Mouse (Mus musculus) brain, embryonic 18.5 days (tissue): ENCODE data around the gene Elane.
"Not testable (repeated sequence)": the region's sequence is repeated elsewhere in the genome, so short reads cannot be mapped to it uniquely, and the experiment has no call there.

Experiments
- DNase-seq: peaks from one replicate; pipeline ENCODE4 v3.0.0-alpha.2; 2012; ENCODE audit warnings: low read depth, low spot score

Gene Elane

DNA sequence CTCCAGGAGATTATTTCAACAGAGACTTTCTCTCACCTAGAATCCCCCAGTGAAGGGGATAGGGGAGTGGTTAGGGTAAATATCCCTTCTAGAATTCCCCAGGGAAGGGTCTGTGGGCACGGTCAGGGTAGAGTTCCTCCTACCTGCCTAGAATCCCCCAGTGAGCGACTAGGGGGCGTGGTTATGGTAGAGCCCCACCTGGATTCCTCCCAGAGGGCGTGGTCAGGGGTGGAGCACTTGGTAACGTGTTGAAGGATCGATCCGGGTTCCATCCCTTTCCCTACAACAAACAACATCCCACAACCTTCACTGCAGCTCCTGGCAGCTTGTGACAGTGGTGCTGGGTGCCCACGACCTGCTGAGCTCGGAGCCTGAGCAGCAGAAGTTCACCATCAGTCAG lies 5.3 kb upstream of the Elane start:
- no peak for DNase-seq

DNA sequence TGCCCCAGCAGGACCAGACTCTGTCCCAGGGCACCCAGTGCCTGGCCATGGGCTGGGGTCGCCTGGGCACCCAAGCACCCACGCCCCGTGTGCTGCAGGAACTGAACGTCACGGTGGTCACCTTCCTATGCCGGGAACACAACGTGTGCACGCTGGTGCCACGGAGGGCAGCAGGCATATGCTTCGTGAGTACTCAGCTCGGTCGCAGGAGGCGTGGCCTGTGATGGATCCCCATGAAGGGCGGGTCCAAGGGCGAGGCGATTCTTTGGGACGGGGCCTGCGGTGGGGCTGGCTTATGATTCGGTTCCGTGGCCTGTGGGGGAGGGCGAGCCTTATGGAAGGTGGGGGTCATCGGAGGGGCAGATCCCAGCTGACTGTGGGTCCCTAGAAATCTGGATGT lies 4.1 kb upstream of the Elane start:
- no peak for DNase-seq

GRCm38 (mm10) chr10:79883297-79884084 lies 2.6 kb upstream of the Elane start:
- DNase-seq, result no peak

DNA sequence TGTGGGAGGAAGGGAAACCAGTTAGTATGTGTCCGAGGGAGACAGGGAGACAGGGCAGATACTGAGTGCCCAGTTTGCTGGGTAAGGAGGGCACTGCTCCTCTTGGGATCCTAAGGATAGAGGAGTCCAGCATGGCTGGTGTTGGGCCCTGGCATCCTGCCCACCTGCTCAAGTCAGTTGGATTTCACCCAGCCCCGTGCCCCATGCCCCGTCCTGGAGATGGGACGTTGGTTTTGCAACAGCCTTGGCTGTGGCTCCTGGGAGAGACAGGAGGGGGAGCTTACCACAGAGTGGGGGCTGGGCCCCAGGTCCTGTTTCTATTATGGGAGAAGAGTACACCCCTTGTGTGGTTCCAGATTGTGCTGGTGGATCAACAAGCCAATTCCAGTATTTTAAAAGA lies 1.6 kb upstream of the Elane start:
- no peak for DNase-seq

GRCm38 (mm10) chr10:79884938-79885337 lies 1.1 kb upstream of the Elane start:
- not testable (repeated sequence) for DNase-seq

DNA sequence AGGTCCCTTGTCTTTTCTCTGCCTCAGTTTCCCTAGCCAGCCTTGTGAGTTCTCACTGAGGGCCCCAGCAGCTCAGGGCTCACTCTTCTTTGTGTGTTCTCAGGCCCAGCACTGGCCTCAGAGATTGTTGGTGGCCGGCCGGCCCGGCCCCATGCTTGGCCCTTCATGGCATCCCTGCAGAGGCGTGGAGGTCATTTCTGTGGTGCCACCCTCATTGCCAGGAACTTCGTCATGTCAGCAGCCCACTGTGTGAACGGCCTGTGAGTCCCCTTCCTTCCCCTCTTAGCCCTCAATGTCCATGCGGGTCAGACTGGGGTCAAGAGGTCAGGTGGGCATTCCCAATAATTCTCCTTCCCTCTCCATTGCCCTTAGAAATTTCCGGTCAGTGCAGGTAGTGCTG lies 564 bp downstream of the Elane start:
- DNase-seq, result no peak

GRCm38 (mm10) chr10:79889386-79889785 lies 3.3 kb downstream of the Elane start:
- no peak for DNase-seq

DNA sequence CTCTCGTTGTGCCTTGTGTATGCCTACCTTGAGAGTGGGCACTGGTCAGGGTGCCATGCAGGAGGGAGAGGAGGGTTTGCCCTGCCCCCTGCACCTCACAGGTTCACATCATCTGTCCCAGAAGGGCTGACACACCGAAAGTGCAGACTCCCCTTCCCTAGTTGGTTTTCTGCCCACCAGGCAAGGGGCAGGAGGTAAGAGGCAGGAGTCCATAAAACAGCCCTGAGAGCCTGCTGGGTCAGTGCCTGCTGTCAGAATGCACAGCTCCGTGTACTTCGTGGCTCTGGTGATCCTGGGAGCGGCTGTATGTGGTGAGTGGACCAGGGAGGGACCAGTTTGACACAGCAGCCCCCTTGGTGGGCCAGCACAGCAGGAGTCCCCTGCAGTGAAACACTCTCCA lies 4.6 kb downstream of the Elane start, which contains the start of gene Cfd:
Gene Cfd (plus strand): TSS at position 184 of the 400 bp plus-strand sequence.
- no peak for DNase-seq

- DNase-seq, result not testable (repeated sequence)
Measured at GRCm38 (mm10) chr10:79892451-79893118, 6.5 kb downstream of the Elane start.

DNA sequence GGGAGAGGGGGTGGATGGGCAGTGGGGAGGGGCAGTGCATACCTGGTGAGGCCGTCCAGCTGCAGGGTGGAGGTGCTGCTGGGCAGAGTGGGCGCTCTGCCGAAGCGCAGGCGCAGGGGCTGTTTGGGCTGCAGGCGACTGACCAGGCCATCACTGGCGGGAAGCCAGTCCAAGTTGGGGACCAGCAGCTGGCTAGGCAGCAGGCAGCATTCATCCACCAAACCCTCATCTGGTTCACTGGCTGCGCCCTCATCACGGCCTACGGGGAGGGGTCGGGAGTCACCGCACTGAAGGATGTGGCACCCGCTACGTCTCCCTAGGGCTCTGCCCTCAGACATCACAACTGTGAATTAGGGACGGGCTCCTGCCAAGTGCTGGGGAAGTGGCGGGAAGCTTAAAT lies 10.3 kb downstream of the Elane start:
- DNase-seq, result no peak

- no peak for DNase-seq
Measured at GRCm38 (mm10) chr10:79896814-79897213, 10.8 kb downstream of the Elane start.

DNA sequence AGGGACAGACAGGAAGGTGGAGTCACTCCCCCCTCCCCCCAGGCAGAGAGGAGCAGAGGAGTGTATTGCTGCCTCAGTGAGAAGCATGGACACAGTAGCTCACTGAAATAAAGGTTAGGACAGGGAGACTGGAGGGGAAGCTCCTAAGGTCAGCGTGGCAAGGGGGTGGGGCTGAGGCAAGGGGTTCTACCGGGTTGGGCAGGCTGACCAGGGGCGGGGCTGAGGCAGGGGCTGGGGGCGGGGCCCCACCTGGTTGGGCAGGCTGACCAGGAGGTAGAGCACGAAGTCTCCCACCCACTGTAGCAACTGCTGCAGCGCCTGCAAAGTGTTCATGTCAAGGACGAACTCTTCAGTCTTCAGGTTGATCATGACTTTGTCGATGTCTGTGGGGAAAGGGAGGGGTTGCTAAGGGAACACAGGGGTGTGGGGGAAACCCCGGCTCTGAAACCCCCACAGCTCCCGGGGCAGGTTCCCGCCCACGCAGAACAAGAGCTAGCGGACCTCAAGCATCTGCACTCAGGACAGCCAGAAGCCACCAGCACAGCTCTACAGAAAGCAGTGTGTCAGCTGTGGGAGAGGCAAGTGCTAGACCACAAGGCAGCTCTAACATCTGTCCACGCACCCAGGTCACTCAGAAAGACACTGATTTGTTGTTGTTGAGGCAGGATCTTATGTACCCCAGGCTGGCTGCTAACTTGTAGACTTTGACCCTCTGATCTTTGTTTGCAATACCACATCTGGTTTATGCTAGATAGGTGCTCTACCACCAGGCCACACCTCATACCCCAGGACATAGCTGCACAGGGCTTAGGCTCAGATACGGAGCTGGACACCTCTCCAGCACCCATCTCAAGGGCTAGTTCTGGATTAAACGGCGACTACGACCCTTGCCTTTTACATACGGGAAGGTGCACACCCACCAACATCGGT lies 11.5 kb downstream of the Elane start:
- DNase-seq, result no peak

- peak; percentile 28 for DNase-seq
Measured at GRCm38 (mm10) chr10:79900951-79901410, 14.9 kb downstream of the Elane start.

DNA sequence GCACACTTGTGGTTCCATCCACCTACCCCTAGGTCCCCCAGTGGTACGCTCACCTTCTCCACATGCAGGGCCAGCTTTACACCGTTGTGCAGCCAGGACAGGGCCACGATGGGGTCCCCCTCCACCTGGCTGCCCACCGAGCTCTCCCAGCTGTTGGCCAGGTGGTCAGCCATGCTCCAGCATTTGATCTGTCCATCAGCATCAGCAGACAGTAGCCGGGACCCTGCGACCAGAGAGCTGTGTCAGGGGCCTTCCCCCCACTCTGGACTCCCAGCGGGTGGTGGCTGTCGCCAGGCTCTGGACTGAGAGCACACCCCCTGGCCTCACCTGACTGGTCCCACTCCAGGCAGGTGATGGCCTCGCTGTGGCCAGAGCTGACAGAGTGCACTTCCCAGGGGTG lies 20.7 kb downstream of the Elane start:
- no peak for DNase-seq

GRCm38 (mm10) chr10:79907415-79907814 lies 21.4 kb downstream of the Elane start:
- no peak for DNase-seq

- peak; percentile 89 for DNase-seq
Measured at GRCm38 (mm10) chr10:79908167-79909091, 22.4 kb downstream of the Elane start, which contains the start of gene Med16. Med16 (minus strand) TSS chr10:79908923.

- no peak for DNase-seq
Measured at GRCm38 (mm10) chr10:79909092-79909922, 23.3 kb downstream of the Elane start.

DNA sequence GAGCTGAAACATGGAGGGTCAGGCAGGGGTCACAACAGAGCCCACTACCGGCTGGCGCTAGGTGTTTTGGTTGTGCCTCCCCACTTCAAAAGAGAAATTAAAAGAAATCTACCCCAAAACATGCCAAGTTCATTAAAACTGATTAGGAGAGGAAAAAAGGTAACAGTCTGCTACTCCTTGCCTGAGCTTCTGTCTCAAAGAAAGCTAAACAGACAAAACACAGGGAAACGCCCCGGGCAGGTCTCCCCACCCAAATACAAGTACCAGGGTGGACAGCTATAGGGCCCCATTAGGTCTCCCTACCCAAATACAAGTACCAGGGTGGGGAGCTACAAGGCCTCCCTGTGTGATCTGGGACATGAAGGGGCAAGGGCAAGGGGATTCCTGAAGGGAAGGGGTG lies 24.5 kb downstream of the Elane start, which contains the start of gene Gm26602:
Gene Gm26602 (plus strand): TSS at position 301 of the 400 bp plus-strand sequence.
- DNase-seq, result no peak

DNA sequence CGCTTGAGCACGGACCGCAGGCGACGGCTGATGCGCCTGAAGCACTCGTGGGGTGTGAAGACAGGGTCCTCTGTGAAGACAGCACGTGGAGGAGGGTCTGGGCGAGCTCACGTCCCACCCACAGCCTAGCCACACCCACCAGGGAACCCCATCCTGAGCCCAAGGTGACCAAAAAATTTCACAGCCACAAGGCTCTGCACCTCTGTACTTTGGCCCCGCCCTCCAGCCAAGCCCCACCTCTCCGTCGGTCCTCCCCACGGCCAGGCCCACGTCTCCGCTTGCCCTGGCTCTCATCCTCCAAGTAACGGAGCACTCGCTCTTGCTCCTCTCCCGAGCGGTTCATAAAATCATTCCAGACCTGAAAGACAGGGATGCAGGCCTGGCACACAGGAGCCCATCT lies 26.4 kb downstream of the Elane start:
- DNase-seq, result no peak
